ENCODE assay signal across 10 mouse cellular contexts in the genomic region with DNA sequence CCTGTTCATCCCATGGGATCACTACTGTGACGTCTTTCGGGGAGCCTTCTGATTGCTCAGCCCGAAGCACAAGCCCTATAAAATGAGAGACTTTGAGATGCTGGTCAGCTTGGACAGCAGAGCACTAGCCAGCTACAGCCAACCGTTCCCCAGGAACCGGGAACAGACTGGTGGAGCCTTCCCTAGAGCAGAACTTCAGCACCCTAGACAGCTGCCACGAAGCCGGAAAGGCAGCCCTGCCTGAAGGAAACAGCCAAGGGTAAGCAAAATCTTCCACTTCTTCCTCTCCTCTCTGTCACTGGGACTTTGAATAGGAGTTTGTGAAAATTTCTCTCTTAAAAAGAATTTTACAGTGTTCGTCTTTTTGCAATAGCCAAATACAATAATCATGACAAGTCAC. TPM values are rescaled to one million over a fixed set of nuclear protein-coding genes. Genes with fewer than 3 reads are reported as not detected.
DNase-seq lines count a peak whose midpoint lies in the region; TF ChIP-seq lines count a peak whose summit lies in the region.
"Had no signal": no experiment of that assay in that cellular context is flagged by ENCODE, and none has a peak within 500 bp of the region (broad histone marks: within the 10 kb centered on the region; RNA-seq: fewer than 3 reads in every experiment).

Gene Vip, plus strand, starts transcription at position 107 of the 400 bp plus-strand sequence.

- no peak for TF ChIP-seq CTCF in cortical plate, adult 2 months (IDR thresholded peaks at IDR 0.05; ENCODE audit: extremely low read depth, insufficient read depth, low read length)
- no peak for TF ChIP-seq CTCF in heart, adult 2 months (IDR thresholded peaks at IDR 0.05)

- 0 out of 2 replicates have a peak, but pooled peaks cover 1% of the 10 kb centered on the region for H3K27me3 ChIP-seq in heart, adult 2 months (ENCODE audit: control insufficient read depth, insufficient read depth, low read length)
- H3K27me3 ChIP-seq: limb, embryonic 13.5 days had no signal

- no peaks in the 10 kb centered on the region for H3K4me1 ChIP-seq in cortical plate, adult 2 months (ENCODE audit: control insufficient read depth, insufficient read depth, low read length)
- H3K4me1 ChIP-seq in heart, adult 2 months (ENCODE audit: control insufficient read depth, insufficient read depth, low read length): no peaks in the 10 kb centered on the region
- H3K4me1 ChIP-seq: limb, embryonic 13.5 days had no signal

- no peak within 1 kb of the TSS for H3K9ac ChIP-seq in heart, adult 2 months (ENCODE audit: low read depth, low read length)
- H3K9ac ChIP-seq: limb, embryonic 13.5 days had no signal

- 27% methylated on average over 8 of the region's 8 CpGs for WGBS in heart, adult 2 months

- H3K4me3 ChIP-seq in cortical plate, adult 2 months (ENCODE audit: insufficient read depth, low read length): no peak within 1 kb of the TSS
- no peak within 1 kb of the TSS for H3K4me3 ChIP-seq in heart, adult 2 months
- H3K4me3 ChIP-seq: limb, embryonic 13.5 days had no signal

- H3K36me3 ChIP-seq in heart, adult 2 months (ENCODE audit: control insufficient read depth, insufficient read depth, low read length): no peaks in the 10 kb centered on the region
- H3K36me3 ChIP-seq: limb, embryonic 13.5 days had no signal

- intact Hi-C loops in left cerebral cortex, postnatal 25 days (cut with DNase I): loop anchor here (10.0 kb wide), 1 partner anchor 324 kb away; no protein-coding TSS in a partner anchor
- intact Hi-C loops in heart, adult 2 months (cut with DNase I): loop anchor here (10.0 kb wide), 1 partner anchor 146 kb away; no protein-coding TSS in a partner anchor

- no peaks in the 10 kb centered on the region for H3K79me2 ChIP-seq in heart, adult 2 months (replicated peaks; ENCODE audit: control insufficient read depth, insufficient read depth, low read length)

- no peak for TF ChIP-seq POLR2A in cortical plate, adult 2 months (IDR thresholded peaks at IDR 0.05; ENCODE audit: extremely low read depth, insufficient read depth, low read length)
- TF ChIP-seq POLR2A in heart, adult 2 months (IDR thresholded peaks at IDR 0.05; ENCODE audit: insufficient read depth, low read depth, low read length): no peak

- DNase-seq in kidney, postnatal 25 days: peak; percentile 3 to 35
- no peak for DNase-seq in kidney, adult 9 months
- DNase-seq in NIH3T3 (ENCODE audit: low read depth): peak; percentile 86
- no peak for DNase-seq in left cerebral cortex, postnatal 25 days (ENCODE audit: low spot score in 2 of 2)
- DNase-seq in T-cell, adult 2 months (ENCODE audit: low spot score): no peak
- no peak for DNase-seq in heart, adult 2 months
- no peak for DNase-seq in gastrocnemius, adult 8-10 months (ENCODE audit: low spot score in 2 of 2)

- no peak for TF ChIP-seq EP300 in heart, adult 2 months (IDR thresholded peaks at IDR 0.05; ENCODE audit: insufficient read depth, low read depth, low read length)

- no peak within 1 kb of the TSS for H3K27ac ChIP-seq in cortical plate, adult 2 months (ENCODE audit: insufficient read depth, low read length)
- no peak within 1 kb of the TSS for H3K27ac ChIP-seq in heart, adult 2 months
- H3K27ac ChIP-seq: limb, embryonic 13.5 days had no signal

RNA-seq across cellular contexts. Expression of gene Vip, which starts in this region (rescaled TPM):
- polyA plus RNA-seq in cortical plate, adult 2 months (2012; rRNA removed): 60.7 and 64.8 TPM in 2 replicates
- total RNA-seq in left cerebral cortex, postnatal 25 days (2021): 10 to 100 TPM; 57.4 to 72.3 TPM
- total RNA-seq in heart, adult 2 months (2021): not detected
- not detected in 2 replicates for polyA plus RNA-seq in heart, adult 2 months (2012; rRNA removed)
- not detected for total RNA-seq in gastrocnemius, adult 8-10 months (2022)
- polyA plus RNA-seq: spleen, adult 2 months had no signal

Comparison
In these comparisons a context has a peak if more than half of its experiments do, and no peak if none do; other contexts are left out.
1. RNA of gene Vip (total RNA-seq): 57.4 to 72.3 TPM in left cerebral cortex, postnatal 25 days; not detected in heart, adult 2 months and not detected in gastrocnemius, adult 8-10 months; every median in the first group is over 10 times any median in the second.
2. RNA of gene Vip (polyA plus RNA-seq): 60.7 to 64.8 TPM in cortical plate, adult 2 months; not detected in heart, adult 2 months; every median in the first group is over 10 times any median in the second.
3. DNase-seq: peak in kidney, postnatal 25 days (2 of 2) and NIH3T3 (single experiment); none in kidney, adult 9 months (single experiment), left cerebral cortex, postnatal 25 days (0 of 2), T-cell, adult 2 months (single experiment), heart, adult 2 months (0 of 2) and gastrocnemius, adult 8-10 months (0 of 2).